Mouse (Mus musculus) megakaryocyte, adult 5-6 weeks (primary cell): ENCODE measurements around the gene 1700001C19Rik. TPM values are rescaled to one million over a fixed set of nuclear protein-coding genes. Genes with fewer than 3 reads are reported as not detected.

Experiments used
- ATAC-seq: 2 replicates; pipeline ENCODE4 v1.8.0; 2016; ENCODE audit warnings: mild to moderate bottlenecking, inconsistent platforms; ENCODE audit not compliant: poor library complexity, severe bottlenecking
- total RNA-seq, 2 experiments: library from RNA; stranded (forward) in 1 of 2; stranded (reverse) in 1 of 2; fragments of 153-499, 151-499 nt in 1 of 2; fragments of 221-1000, 200-1000 nt in 1 of 2; gene quantifications; 2 replicates each; pipeline versions ENCODE4 v1.2.3 to v1.2.4; 2015 to 2017

The 1700001C19Rik gene
- total RNA-seq, 2 experiments from 2014 or later, result not detected

DNA sequence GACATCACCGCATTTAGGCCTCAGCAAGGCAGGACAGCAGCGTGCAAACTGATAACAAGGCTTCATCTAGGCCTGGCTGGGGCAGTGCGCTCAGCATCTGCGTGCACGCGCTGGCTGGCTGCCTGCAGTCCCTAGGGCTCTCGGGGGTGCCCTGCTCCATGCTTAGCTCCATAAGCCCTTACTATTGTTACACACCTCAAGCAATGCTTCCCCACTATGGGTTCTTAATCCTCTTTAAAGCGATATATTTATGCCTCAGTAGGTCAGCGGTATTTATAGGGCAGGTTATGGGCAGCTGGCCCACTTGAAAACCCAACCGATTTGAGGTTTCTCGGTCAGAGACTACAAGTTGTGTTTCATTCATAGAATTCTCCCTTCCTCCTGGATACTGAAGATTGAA, 55.3 kb downstream of the 1700001C19Rik start:
- ATAC-seq, result no peak

DNA sequence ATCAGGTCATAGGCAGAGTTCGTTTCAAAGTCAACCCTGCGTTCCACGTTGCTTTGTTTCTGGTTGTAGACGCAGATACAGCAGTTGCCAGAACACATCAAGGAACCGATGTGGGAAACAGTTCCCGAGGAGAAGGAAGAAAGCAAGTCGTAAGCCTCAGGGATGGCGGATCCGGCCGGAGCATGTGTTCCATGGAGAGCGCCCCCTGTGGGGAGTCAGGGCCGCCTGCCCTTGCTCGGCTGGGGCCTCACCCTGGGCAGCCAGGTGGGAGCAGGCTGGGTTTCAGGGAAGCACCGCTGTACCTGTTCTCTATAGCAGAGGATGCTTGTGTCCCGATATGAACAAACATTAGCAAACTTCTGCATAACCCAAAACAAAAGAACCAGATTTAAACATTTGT, 59.0 kb downstream of the 1700001C19Rik start:
- no peak for ATAC-seq

DNA sequence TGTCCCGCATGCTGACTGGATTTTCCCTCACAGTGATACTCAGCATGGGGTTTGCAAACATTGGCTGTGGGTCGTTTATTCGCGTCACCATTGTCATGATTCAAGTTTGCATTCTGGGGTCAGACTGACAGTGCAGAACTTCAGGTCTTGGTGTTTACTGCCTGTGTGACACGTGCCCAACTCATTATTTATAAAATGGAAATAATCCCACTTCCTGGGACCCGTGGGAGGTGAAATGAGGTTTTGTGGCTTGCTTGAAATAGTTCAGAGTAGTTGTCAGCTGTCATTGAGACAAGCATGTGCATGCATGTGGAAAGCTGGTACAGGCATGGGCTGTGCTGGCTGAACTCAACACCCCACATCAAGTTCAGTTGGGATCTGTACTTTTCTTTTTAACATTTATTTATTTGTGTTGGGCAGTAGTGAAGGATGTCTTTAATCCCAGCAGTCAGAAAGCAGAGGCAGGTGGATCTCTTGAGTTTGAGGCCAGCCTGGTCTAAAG, 60.3 kb downstream of the 1700001C19Rik start:
- ATAC-seq, result no peak

DNA sequence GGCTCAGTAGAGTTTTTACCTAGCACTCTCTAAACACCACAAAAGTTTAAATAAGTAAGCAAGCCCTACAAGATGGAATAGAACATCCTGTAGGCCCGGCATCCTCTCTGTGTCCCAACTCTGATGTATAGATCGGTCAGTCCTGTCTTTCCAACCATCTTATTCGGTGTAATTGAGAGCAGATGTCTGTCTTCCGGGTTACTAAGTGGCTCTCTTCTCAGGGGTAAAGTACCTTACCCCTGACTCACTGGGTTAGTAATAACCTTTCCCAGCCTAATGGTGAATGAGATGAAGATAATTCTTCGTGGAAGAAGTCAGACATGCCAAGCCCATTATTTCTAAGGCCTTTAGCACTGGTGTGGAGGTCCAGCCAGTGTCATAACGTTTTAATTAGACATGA, 63.2 kb downstream of the 1700001C19Rik start:
- ATAC-seq, result no peak

DNA sequence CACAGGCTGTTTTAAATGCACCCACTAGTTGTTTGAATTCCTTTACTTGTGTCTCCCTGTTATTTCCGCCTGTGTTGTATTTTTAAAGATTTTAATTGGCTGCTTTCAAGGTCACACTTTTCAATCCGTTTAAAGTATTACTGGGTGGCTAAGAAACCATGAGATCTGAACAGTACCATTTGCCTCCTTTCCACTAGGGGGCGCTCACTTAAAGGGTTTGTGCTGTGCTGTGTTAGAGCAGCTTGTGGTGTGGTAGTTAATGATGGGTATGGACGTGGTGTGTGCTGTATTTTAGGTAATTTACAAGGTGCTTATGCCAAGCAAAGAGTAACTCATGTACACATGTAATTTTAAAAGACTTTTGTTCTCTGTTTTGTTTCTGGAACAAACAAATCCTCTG, 65.7 kb downstream of the 1700001C19Rik start:
- ATAC-seq, result peak; percentile 74

DNA sequence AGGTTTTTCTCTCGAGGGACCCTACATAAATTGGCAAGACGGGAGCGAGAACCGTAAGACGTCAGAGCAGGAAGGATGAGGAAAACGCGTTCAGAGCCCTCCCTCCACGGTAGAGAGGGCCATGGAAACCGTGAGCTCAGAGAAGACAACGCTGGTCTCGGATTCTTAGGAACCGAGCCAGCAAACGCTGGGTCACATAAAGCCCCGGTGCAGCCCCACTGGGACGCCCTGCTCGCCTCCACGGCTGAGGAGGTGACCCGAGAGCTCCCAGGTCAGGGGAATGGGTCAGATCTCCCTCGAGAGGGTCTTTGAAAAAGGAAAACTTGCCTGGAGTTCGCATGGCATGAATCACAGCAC, 68.1 kb downstream of the 1700001C19Rik start:
- ATAC-seq, result no peak

DNA sequence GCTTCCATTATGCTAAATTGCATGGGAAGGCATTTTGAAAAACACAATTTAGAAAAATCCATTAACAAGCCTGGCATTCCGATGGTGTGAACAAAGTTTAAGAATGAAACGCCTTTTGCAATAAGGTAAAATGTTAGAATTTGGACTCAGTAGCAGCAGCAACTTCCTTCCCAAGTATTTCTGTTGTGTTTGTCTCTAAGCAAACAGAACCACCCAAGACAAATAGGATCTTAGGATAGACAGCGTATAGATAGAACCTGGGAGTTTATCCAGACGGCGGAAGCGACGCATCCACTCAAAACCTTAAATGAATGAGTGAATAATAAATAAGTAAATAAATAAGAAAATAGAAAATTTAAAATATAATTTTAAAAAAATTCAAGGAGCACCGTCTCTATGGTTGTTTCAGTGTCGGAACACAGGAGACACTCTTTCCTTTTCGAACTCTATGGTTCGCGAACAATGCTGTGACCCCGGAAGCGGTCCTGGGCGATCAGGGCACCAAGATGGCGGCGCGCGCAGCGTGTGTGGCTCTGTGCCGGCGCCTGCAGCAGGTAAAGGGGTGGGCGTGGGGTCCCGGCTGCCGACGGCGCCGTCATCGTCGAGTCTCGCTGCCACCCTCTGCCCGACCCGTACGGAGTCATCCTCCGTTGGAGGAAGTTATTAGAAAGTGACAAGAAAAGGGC, 68.6 kb downstream of the 1700001C19Rik start, which contains the start of gene Mrps10:
Mrps10 (plus strand) TSS at position 487 of the 686 bp plus-strand sequence.
- ATAC-seq, result peak; percentile 97

Other genes starting within 250 kb of the 1700001C19Rik start
- 30.9 and 34.0 TPM in 2 replicates for gene Mrps10, start 68.5 kb downstream of the 1700001C19Rik start, total RNA-seq (2015)
- 21.7 and 23.9 TPM in 2 replicates for gene Mrps10, start 68.5 kb downstream of the 1700001C19Rik start, total RNA-seq (2017)
- 1.0 and 1.5 TPM in 2 replicates for gene Guca1b, start 52.0 kb downstream of the 1700001C19Rik start, total RNA-seq (2015)
- gene Guca1b, start 52.0 kb downstream of the 1700001C19Rik start, total RNA-seq (2017), result 0.15 and 0.61 TPM in 2 replicates
- gene Guca1a, start 36.8 kb downstream of the 1700001C19Rik start, total RNA-seq (2015), result 6.3 and 7.0 TPM in 2 replicates
- gene Guca1a, start 36.8 kb downstream of the 1700001C19Rik start, total RNA-seq (2017), result 1.3 and 1.4 TPM in 2 replicates
- 0.25 and 0.38 TPM in 2 replicates for gene AI661453, start 761 bp downstream of the 1700001C19Rik start, total RNA-seq (2015)
- 0.16 TPM in 1 of 2 replicates, not detected in the other for gene AI661453, start 761 bp downstream of the 1700001C19Rik start, total RNA-seq (2017)
- gene Taf8, start 64.9 kb upstream of the 1700001C19Rik start, total RNA-seq (2015), result 16.3 and 19.3 TPM in 2 replicates
- 44.0 and 57.5 TPM in 2 replicates for gene Taf8, start 64.9 kb upstream of the 1700001C19Rik start, total RNA-seq (2017)
- 315 and 324 TPM in 2 replicates for gene Ccnd3, start 67.7 kb upstream of the 1700001C19Rik start, total RNA-seq (2015)
- gene Ccnd3, start 67.7 kb upstream of the 1700001C19Rik start, total RNA-seq (2017), result 155 and 184 TPM in 2 replicates
- gene Bysl, start 174.1 kb upstream of the 1700001C19Rik start, total RNA-seq (2015), result 4.8 and 5.6 TPM in 2 replicates
- gene Bysl, start 174.1 kb upstream of the 1700001C19Rik start, total RNA-seq (2017), result 6.4 and 7.3 TPM in 2 replicates
- 17.2 and 18.2 TPM in 2 replicates for gene Med20, start 174.2 kb upstream of the 1700001C19Rik start, total RNA-seq (2015)
- gene Med20, start 174.2 kb upstream of the 1700001C19Rik start, total RNA-seq (2017), result 32.2 and 33.8 TPM in 2 replicates
- gene Gm20517, start 174.2 kb upstream of the 1700001C19Rik start, total RNA-seq (2015), result 0.49 and 2.4 TPM in 2 replicates
- gene Gm20517, start 174.2 kb upstream of the 1700001C19Rik start, total RNA-seq (2017), result 1.7 and 2.3 TPM in 2 replicates
- 3.9 and 5.1 TPM in 2 replicates for gene Usp49, start 193.3 kb upstream of the 1700001C19Rik start, total RNA-seq (2015)
- gene Usp49, start 193.3 kb upstream of the 1700001C19Rik start, total RNA-seq (2017), result 4.2 and 5.3 TPM in 2 replicates